Mouse (Mus musculus) right cerebral cortex, adult 18-20 months (tissue): Measurements from ENCODE around the gene Tkt.
"Not testable (repeated sequence)": the region's sequence is repeated elsewhere in the genome, so short reads cannot be mapped to it uniquely, and the experiment has no call there.

Source experiments
- DNase-seq: peaks from one replicate; pipeline ENCODE4 v3.0.0; 2022; ENCODE audit warnings: mixed read lengths

Gene Tkt

DNA sequence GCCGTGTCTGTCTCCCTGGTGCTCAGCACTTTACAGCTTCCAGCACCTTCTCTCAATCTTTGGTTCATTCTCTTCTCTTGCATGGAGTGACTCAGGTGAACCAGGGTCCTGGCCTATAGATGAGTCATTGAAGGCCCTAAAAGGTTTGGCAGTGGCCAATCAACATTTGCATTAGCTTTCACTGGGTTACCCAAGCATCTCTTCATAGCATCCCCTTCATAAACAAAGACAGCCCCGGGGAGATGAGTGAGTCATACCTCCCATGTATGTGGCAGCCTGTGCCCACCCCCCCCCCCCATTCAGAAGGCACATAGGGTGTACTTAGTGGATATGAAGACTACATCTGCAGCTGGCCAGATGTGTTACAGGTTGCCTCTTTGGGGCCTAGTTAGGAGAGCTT is 8.5 kb downstream of the Tkt start:
- no peak for DNase-seq

DNA sequence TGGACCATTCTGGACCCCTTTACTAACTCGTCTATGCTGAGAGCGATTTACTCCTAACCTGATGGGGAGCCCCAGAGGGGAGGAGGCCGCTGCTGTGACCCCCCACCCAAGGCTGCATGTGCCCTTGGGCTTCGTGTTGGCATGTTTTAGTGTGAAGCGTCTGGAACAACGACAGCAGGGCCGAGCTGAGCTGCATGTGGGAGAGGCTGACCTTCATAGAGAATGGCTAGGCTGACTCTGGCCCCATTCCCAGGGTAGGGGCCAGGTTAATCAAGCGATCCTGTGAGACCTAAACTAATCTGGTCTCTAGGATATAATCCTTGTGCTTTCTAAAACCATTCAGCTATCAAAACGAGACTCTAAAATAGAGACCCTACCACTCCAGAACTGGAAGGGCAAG is 9.6 kb downstream of the Tkt start:
- no peak for DNase-seq

- no peak for DNase-seq
Measured at GRCm38 (mm10) chr14:30559321-30559850, 11.2 kb downstream of the Tkt start.

DNA sequence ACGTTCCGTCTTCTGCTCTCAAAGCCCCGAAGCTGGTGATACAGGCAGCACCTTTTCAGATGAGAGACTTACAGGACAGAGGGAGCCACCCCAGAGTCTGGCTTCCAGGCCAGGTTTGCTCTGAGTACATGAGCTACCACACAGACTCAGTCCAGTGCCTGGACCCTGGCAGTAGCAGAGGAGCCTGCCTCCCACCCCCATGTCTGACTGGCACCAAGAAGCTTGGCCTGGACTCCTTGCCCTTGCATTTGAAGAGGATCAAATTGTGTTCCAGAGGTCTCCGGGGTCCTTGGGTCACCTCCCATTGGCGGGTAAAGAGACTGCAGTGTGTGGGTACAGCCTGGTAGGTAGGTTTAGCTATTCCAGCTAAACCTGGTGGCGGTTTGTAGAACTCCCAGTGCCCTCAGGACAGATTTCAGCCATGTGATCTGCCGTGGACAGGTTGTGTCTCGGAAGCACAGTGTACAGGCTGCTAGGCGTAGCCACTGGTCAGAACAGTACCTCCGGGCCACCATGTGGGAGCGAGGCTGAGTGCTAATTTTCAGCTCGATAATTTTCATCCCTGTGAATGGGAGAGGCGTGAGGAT is 12.7 kb downstream of the Tkt start:
- DNase-seq: no peak

DNA sequence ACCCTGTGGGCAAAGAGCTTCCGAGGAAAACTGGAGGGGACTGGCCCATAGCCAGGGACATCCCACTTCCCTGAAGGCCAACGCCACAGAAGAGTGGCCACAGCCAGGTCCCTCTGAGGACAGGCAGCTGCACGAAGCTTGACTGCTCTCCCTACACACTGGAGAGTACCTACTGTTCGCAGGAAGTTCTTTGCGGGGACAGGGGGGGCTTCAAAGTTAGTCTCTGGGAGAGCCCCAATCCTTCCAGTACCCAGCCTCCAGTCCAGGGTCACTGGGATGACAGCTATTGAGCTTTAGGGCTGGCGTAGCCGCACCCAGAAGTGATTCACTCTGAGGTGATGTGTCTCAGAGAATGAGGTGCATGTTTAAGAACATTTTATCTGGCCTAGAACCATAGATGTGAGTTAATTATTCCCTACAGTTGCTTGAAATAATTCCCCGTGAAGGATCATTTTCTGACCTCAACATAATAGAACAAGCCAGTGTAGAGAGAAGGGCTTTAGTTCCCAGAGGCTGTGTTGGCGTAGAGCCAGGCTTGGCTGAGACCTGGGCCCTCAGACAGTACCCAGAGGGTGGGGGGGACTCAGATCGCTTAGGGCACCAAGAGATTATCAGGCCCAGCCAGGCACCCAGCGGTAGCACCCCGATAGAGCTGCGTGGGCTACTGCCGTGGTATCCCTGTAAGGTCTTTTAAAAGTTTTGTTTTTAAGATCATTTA is 13.5 kb downstream of the Tkt start:
- peak; percentile 25 for DNase-seq

GRCm38 (mm10) chr14:30562343-30562742 is 14.2 kb downstream of the Tkt start:
- no peak for DNase-seq

DNA sequence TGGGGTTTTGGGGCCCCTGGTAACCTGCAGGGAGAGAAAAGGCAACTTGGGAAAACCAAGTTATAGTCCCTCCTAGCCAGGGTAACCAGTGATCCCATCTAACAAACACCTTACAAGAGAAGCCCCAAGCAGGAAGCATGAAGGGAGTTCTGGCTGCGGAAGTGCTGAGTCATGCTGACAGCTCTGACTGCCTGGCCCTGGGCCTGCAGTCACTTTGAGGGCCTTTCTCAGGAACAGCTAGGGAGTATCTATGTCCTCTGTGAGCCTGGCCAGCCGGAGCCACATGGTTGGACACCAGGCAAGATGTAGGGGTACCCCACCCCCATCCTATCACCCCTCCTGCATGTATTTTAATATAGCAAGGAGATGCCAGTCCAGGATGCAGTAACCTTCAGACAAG is 16.3 kb downstream of the Tkt start:
- peak; percentile 56 for DNase-seq

GRCm38 (mm10) chr14:30566317-30566716 is 18.2 kb downstream of the Tkt start:
- no peak for DNase-seq

DNA sequence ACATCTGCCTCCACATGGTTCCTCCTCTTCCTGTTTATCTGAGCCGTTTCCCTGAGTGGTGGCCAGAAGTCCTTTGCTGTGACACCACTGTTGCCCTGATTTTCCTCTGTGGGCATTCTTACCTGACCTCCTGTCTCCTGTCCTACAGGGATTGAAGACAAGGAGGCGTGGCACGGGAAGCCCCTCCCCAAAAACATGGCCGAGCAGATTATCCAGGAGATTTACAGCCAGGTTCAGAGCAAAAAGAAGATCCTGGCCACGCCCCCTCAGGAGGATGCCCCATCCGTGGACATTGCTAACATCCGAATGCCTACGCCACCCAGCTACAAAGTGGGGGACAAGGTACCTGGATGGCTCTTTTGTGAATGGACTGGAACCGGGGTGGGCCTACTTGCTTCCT is 19.9 kb downstream of the Tkt start:
- DNase-seq: no peak

DNA sequence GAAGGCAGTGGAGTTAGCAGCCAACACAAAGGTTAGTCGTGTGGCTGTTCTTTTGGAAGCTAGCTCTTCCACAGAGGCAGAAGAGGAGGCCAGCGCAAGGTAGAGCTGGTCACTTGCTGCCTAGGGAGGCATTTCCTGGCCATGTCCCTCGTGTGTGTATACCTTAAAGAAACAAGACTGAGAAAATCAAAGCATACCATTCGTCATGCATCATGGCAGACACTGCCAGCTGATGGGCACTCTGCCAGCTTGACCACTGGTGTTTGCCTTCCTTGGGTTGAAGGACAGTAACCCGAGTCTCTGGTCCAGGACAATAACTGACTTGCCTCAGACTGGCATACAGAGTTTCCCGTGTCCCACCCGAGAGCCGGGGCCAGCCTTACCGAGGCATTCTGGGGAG is 22.1 kb downstream of the Tkt start:
- DNase-seq: no peak

GRCm38 (mm10) chr14:30572253-30572652 is 24.1 kb downstream of the Tkt start:
- DNase-seq: no peak

- DNase-seq: no peak
Measured at GRCm38 (mm10) chr14:30573235-30573634, 25.1 kb downstream of the Tkt start.

- peak; percentile 66 for DNase-seq
Measured at GRCm38 (mm10) chr14:30573983-30574584, 25.9 kb downstream of the Tkt start.

- no peak for DNase-seq
Measured at GRCm38 (mm10) chr14:30575791-30576190, 27.6 kb downstream of the Tkt start.

DNA sequence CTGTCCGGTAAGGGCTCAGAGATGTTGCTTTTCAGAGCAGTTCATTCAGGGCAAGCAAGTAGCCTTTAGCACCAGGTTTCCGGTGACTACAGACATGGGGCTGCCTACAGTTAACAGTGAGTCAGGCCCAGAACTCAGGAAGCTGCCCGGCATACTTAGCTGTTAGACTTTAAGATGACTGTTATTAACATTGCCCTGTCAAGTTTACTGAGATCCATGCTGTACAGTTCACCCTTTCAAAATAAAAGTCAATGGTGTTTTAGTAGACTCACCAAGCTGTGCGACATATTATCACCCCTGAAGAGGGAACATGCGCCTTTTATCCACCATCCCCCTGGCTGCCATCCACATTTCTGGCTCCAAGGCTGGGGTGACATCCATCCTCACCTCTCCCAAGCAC is 28.1 kb downstream of the Tkt start:
- no peak for DNase-seq

DNA sequence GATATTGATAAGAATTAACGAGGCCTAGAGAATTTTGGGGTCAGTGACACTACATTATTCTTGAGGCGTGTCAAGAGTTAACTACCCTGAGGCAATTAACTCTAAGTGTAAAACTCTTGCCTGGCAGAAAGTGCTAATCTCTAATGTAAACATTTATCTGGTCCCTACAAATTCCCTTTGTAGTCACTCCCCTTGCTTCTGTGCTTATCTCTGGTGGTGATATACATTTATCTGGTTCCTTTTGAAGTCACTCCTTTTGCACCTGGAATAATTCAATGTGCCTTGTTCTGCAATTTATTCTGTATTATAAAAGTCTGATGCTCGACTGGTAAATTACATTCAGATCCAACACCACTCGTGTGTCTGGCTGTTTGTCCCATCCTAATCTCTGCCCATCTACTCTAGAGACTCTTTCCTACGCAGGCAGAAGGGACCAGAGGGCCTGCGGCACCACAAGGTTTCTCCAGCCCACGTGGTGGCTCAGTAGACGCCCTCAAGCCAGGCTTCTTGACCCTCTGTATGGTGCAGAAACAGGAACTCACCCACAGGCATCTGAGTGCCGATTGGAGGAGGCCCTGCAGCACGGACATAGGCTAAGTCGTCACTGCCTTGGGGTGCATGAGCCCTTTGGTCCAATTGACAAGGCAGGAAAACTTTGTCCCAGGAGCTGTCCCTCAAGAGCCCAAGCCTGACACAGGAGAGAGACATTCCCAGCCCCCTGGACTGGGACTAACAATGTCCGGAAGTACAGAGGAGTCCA is 29.3 kb downstream of the Tkt start:
- DNase-seq: not testable (repeated sequence)

- DNase-seq: no peak
Measured at GRCm38 (mm10) chr14:30579180-30579579, 31.0 kb downstream of the Tkt start.

DNA sequence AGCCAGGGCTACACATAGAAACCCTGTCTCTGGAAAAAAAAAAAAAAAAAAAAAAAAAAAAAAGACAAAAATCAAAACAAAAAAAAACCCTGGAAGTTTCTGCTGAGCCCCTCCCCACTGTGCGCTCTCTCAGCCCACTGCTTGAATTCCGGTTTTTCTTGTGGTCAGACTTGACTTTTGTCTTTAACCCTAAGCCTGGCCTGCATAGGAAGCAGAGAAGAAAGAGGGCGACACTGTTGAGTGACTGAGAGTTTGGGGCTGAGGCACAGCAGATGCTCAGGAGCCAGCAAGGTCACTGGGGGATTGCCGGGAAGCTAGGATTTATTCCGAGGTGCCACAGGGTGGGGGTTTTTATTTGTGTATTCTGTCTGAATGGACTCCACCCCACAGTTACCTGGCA is 31.7 kb downstream of the Tkt start:
- DNase-seq: no peak

DNA sequence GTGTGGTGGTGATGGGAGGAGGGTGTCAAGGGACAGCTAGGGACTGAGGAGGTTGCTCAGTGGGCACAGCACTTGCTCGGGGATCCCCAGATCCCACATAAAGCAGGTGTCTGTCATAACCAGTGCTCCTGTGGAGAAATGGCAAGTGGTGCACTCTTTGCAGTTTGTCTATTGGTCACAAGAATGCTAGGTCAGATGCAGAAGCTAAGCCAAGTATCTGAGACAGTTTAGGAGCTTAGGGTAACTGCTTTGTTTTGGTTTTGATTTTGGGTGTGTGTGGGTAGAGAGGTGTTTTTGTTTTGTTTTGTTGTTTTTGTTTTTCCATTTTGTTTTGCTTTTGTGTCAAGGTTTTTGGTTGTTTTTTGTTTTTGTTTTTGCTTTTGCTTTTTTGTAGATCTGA is 33.1 kb downstream of the Tkt start:
- no peak for DNase-seq

GRCm38 (mm10) chr14:30584077-30584476 is 35.9 kb downstream of the Tkt start:
- no peak for DNase-seq

DNA sequence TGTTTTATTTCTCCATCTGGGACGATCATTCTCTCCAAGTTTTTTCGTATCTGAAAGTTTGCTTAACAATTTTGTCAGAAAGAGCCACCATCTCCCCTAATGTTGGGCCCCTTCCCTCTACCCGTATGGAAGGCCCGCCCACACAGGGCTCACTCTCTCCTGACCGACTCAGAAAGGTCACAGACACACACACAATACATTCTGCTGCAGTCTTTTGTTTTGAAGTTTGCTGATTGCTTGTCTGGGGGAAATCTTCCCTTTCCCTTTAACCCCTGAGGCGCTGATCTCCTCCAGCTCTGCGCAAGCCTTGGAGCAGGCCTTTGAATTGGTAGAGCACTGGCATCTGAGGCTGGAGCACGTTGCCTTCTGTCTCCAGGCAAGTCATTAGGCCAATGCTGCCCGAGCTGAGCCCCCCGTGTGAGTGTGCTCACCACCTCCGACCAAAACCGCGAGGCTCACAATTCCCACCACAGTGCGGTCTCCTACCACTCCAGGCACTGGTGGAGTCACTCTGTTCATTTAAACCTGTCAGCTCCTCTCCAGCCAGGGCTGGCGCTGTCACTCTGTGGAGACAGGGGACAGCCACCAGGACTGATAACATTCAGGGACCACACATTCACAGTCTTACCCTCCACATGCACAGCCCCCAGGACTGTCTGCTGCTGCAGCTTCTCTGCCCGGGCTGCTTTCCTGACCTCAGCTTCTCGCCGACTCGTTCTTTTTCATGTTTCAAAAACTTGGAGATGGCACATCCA is 36.5 kb downstream of the Tkt start:
- DNase-seq: no peak

DNA sequence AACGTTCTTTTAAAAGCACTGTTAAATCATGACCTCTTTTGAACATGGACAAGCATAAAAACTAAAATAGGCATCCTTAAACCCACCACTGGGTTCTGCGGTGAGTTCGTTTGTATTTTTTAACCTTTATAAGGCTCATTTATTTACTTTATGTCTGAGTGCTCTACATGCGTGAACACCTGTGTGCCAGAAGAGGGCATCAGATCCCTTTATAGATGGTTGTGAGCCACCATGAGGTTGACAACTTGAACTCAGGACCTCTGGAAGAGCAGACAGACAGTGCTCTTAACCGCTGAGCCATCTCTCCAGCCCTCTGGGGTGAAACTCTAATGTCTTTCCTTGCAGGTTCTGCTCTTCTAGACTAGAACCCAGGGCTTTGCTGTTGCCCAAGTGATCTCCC is 37.2 kb downstream of the Tkt start:
- DNase-seq: no peak
